Mouse (Mus musculus): ENCODE data around the gene Fbxl5. TPM values are rescaled to one million over a fixed set of nuclear protein-coding genes. Genes with fewer than 3 reads are reported as not detected.

Gene Fbxl5
- polyA plus RNA-seq, 1 experiment from 2014 or later = 41.8 TPM

GRCm38 (mm10) chr5:43749092-43749491 lies 72.3 kb downstream of the Fbxl5 start:
- no peak overlapping the region for H3K4me3 ChIP-seq (ENCODE audit: low read depth, low read length)
- H3K9ac ChIP-seq (ENCODE audit: low read depth, low read length) = no peak overlapping the region
- no peaks in the 10 kb centered on the region for H3K27me3 ChIP-seq (ENCODE audit: control insufficient read depth, insufficient read depth, low read length)
- ATAC-seq (replicated peaks; ENCODE audit: insufficient number of reproducible peaks, low FRiP score, low TSS enrichment) = no peak
- no peaks in the 10 kb centered on the region for H3K9me3 ChIP-seq (replicated peaks; ENCODE audit: control insufficient read depth, low read length)
- WGBS (ENCODE audit: insufficient replicate concordance) = 85% methylated on average over 3 of the region's 3 CpGs
- no peaks in the 10 kb centered on the region for H3K4me1 ChIP-seq (ENCODE audit: control insufficient read depth, insufficient read depth, low read length)
- H3K27ac ChIP-seq (ENCODE audit: low read depth, low read length) = no peak overlapping the region
- no peaks in the 10 kb centered on the region; the same call in 1 of the 2 replicates for H3K36me3 ChIP-seq (ENCODE audit: control insufficient read depth, insufficient read depth, low read length)
- H3K4me2 ChIP-seq = no peak overlapping the region

DNA sequence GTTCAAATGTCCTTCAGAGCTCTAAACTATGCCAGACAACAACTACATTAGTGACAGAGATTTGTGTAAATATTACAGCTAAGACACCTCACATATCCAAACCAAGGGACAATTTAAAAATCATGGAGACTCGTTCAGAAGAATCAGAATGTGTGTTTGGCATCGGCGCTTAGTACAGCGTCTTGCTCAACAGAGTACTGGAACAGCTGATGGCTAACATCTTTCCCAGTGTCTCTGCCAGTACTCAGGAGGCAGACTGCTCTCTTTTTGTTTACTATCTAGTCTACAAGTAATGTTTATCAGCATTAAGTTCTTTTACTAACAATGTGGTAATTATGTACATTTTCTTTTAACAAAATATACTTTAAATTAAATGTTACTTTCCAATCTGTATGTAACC lies 73.4 kb downstream of the Fbxl5 start:
- 84% methylated on average over 4 of the region's 4 CpGs for WGBS (ENCODE audit: insufficient replicate concordance)
- Histone ChIP-seq H3K9ac (ENCODE audit: low read depth, low read length) (no peak overlapping the region), H3K27me3 (ENCODE audit: control insufficient read depth, insufficient read depth, low read length) (no peaks in the 10 kb centered on the region), H3K4me1 (ENCODE audit: control insufficient read depth, insufficient read depth, low read length) (no peaks in the 10 kb centered on the region), H3K27ac (ENCODE audit: low read depth, low read length) (no peak overlapping the region), H3K4me2 (no peak overlapping the region), H3K4me3 (ENCODE audit: low read depth, low read length) (no peak overlapping the region), H3K36me3 (ENCODE audit: control insufficient read depth, insufficient read depth, low read length) (no peaks in the 10 kb centered on the region; the same call in 1 of the 2 replicates), H3K9me3 (replicated peaks; ENCODE audit: control insufficient read depth, low read length) (no peaks in the 10 kb centered on the region)
- no peak for ATAC-seq (replicated peaks; ENCODE audit: insufficient number of reproducible peaks, low FRiP score, low TSS enrichment)

DNA sequence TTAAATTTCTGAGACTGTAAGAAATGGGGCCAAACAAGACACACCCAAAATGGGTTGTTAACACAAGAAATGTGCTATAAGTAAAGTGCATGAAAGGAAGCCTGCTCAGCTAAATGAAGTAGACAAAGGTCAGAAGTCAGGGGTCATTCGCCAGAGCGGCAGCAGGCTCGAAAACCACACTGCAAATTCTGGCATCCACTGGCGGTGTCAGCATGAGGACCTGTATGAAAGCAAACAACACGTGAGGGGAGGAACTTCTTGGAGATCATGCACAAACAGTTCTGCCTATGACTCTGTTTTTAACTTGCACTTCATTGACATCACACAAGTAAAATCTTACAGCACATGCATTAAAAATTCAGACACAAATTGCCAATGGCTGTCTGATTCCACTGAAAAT lies 76.3 kb downstream of the Fbxl5 start:
- H3K27me3 ChIP-seq (ENCODE audit: control insufficient read depth, insufficient read depth, low read length) = no peaks in the 10 kb centered on the region
- no peaks in the 10 kb centered on the region; the same call in 1 of the 2 replicates for H3K36me3 ChIP-seq (ENCODE audit: control insufficient read depth, insufficient read depth, low read length)
- WGBS (ENCODE audit: insufficient replicate concordance) = 68% methylated on average over 5 of the region's 5 CpGs
- H3K9ac ChIP-seq (ENCODE audit: low read depth, low read length) = no peak overlapping the region
- no peaks in the 10 kb centered on the region for H3K9me3 ChIP-seq (replicated peaks; ENCODE audit: control insufficient read depth, low read length)
- no peak overlapping the region for H3K27ac ChIP-seq (ENCODE audit: low read depth, low read length)
- ATAC-seq (replicated peaks; ENCODE audit: insufficient number of reproducible peaks, low FRiP score, low TSS enrichment) = no peak
- no peak overlapping the region for H3K4me2 ChIP-seq
- no peak overlapping the region for H3K4me3 ChIP-seq (ENCODE audit: low read depth, low read length)
- no peaks in the 10 kb centered on the region for H3K4me1 ChIP-seq (ENCODE audit: control insufficient read depth, insufficient read depth, low read length)

- H3K9me3 ChIP-seq (replicated peaks; ENCODE audit: control insufficient read depth, low read length) = no peaks in the 10 kb centered on the region
- 88% methylated on average over 1 of the region's 1 CpGs for WGBS (ENCODE audit: insufficient replicate concordance)
- no peaks in the 10 kb centered on the region for H3K4me1 ChIP-seq (ENCODE audit: control insufficient read depth, insufficient read depth, low read length)
- H3K36me3 ChIP-seq (ENCODE audit: control insufficient read depth, insufficient read depth, low read length) = no peaks in the 10 kb centered on the region; the same call in 1 of the 2 replicates
- no peak overlapping the region for H3K27ac ChIP-seq (ENCODE audit: low read depth, low read length)
- no peaks in the 10 kb centered on the region for H3K27me3 ChIP-seq (ENCODE audit: control insufficient read depth, insufficient read depth, low read length)
- no peak overlapping the region for H3K9ac ChIP-seq (ENCODE audit: low read depth, low read length)
- no peak overlapping the region for H3K4me2 ChIP-seq
- no peak overlapping the region for H3K4me3 ChIP-seq (ENCODE audit: low read depth, low read length)
- ATAC-seq (replicated peaks; ENCODE audit: insufficient number of reproducible peaks, low FRiP score, low TSS enrichment) = no peak
These were observed 77.3 kb downstream of the Fbxl5 start for GRCm38 (mm10) chr5:43744187-43744586.

DNA sequence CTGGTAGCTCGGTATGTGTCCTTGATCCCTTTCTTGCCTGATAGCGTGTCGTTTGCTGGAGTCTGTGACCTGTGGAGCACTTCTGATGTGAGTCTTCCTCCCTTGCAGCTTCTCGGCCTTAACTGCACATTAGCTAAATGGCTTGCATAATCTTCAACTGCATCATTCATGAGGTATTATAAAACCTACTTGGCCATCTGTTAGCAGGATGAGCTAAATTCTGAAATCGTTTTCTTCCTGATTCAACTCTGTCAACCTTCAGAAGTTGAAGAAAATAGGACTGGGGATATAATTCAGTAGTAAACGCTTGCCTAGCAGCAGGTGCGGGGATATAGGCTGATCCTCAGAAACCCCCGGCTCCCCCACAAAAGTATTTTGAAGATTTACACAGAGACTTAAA lies 89.1 kb downstream of the Fbxl5 start:
- Histone ChIP-seq H3K27me3 (ENCODE audit: control insufficient read depth, insufficient read depth, low read length) (no peaks in the 10 kb centered on the region), H3K4me1 (ENCODE audit: control insufficient read depth, insufficient read depth, low read length) (no peaks in the 10 kb centered on the region), H3K4me2 (no peak overlapping the region), H3K36me3 (ENCODE audit: control insufficient read depth, insufficient read depth, low read length) (0 out of 2 replicates have a peak, but pooled peaks cover 2% of the 10 kb centered on the region), H3K4me3 (ENCODE audit: low read depth, low read length) (no peak overlapping the region), H3K9ac (ENCODE audit: low read depth, low read length) (no peak overlapping the region), H3K27ac (ENCODE audit: low read depth, low read length) (no peak overlapping the region), H3K9me3 (replicated peaks; ENCODE audit: control insufficient read depth, low read length) (no peaks in the 10 kb centered on the region)
- 83% methylated on average over 8 of the region's 8 CpGs for WGBS (ENCODE audit: insufficient replicate concordance)
- no peak for ATAC-seq (replicated peaks; ENCODE audit: insufficient number of reproducible peaks, low FRiP score, low TSS enrichment)

DNA sequence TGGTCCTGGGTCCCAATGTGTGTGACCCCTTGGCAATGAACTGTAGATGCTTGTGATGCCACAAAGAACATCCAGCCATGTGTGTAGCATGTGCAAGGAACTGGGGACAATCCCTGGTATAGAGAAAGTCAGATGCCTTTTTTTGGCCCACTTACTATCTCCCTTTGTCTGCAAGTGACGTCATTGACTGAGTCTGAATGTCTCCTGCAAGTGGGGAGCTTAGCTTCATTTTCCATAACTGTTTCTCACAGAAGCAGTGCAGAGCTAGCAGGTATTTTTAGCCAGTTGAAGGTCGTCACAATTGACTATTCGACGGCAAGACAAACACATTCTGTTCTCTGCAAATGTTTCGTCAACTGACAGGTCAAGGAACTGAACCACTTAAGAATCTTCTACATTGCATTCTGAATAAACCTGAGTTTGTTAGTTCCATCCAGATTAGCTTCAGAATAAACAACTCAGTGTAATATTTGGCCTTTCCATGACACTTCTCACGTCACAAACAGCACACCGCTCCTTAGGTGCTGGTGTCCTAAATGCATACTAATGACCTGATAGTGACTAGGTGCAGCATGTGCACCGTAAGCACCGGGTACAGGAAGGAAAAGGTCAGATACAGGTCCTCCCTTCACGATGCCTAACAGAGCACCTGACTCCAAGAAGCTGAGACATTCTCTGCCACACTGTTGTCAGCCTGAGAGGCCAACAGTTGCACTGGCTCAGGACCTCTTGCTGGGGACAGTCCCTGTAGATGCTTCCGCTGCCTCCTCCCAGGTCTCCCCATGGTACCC lies 92.9 kb downstream of the Fbxl5 start:
- H3K27me3 ChIP-seq (ENCODE audit: control insufficient read depth, insufficient read depth, low read length) = no peaks in the 10 kb centered on the region
- H3K4me1 ChIP-seq (ENCODE audit: control insufficient read depth, insufficient read depth, low read length) = no peaks in the 10 kb centered on the region
- no peak for ATAC-seq (replicated peaks; ENCODE audit: insufficient number of reproducible peaks, low FRiP score, low TSS enrichment)
- WGBS (ENCODE audit: insufficient replicate concordance) = 56% methylated on average over 11 of the region's 11 CpGs
- no peak overlapping the region for H3K4me3 ChIP-seq (ENCODE audit: low read depth, low read length)
- H3K4me2 ChIP-seq = no peak overlapping the region
- H3K36me3 ChIP-seq (ENCODE audit: control insufficient read depth, insufficient read depth, low read length) = peaks cover 8% of the 10 kb centered on the region
- H3K9ac ChIP-seq (ENCODE audit: low read depth, low read length) = no peak overlapping the region
- H3K27ac ChIP-seq (ENCODE audit: low read depth, low read length) = no peak overlapping the region
- no peaks in the 10 kb centered on the region for H3K9me3 ChIP-seq (replicated peaks; ENCODE audit: control insufficient read depth, low read length)

DNA sequence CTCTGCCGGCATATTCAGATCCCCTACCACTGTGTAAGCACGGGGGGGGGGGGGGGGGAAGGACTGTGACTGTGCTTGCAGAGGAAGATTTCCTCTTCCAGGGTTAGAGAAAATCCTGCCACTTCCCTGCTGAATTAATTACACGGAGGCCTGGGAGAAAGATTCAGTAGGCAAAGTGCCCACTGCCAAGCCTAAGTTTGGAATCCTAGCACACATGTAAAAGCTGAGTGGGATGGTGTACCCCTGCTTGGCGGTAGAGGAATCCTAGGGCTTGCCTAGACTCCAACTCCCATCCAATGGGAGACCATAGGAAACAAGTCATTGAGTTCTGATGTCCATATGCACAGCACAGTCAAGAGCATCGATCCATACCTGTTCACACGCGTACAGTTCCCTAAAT lies 97.6 kb downstream of the Fbxl5 start:
- no peaks in the 10 kb centered on the region for H3K4me1 ChIP-seq (ENCODE audit: control insufficient read depth, insufficient read depth, low read length)
- peaks cover 14% of the 10 kb centered on the region for H3K36me3 ChIP-seq (ENCODE audit: control insufficient read depth, insufficient read depth, low read length)
- no peaks in the 10 kb centered on the region for H3K9me3 ChIP-seq (replicated peaks; ENCODE audit: control insufficient read depth, low read length)
- 87% methylated on average over 6 of the region's 7 CpGs for WGBS (ENCODE audit: insufficient replicate concordance)
- no peak overlapping the region for H3K9ac ChIP-seq (ENCODE audit: low read depth, low read length)
- H3K27ac ChIP-seq (ENCODE audit: low read depth, low read length) = no peak overlapping the region
- ATAC-seq (replicated peaks; ENCODE audit: insufficient number of reproducible peaks, low FRiP score, low TSS enrichment) = no peak
- H3K27me3 ChIP-seq (ENCODE audit: control insufficient read depth, insufficient read depth, low read length) = no peaks in the 10 kb centered on the region
- no peak overlapping the region for H3K4me3 ChIP-seq (ENCODE audit: low read depth, low read length)
- no peak overlapping the region for H3K4me2 ChIP-seq

GRCm38 (mm10) chr5:43722452-43722783 lies 99.0 kb downstream of the Fbxl5 start:
- H3K9ac ChIP-seq (ENCODE audit: low read depth, low read length) = no peak overlapping the region
- no peak overlapping the region for H3K4me3 ChIP-seq (ENCODE audit: low read depth, low read length)
- H3K27me3 ChIP-seq (ENCODE audit: control insufficient read depth, insufficient read depth, low read length) = no peaks in the 10 kb centered on the region
- WGBS (ENCODE audit: insufficient replicate concordance) = 87% methylated on average over 6 of the region's 6 CpGs
- ATAC-seq (replicated peaks; ENCODE audit: insufficient number of reproducible peaks, low FRiP score, low TSS enrichment) = no peak
- H3K4me2 ChIP-seq = no peak overlapping the region
- no peaks in the 10 kb centered on the region for H3K9me3 ChIP-seq (replicated peaks; ENCODE audit: control insufficient read depth, low read length)
- H3K27ac ChIP-seq (ENCODE audit: low read depth, low read length) = no peak overlapping the region
- peaks cover 17% of the 10 kb centered on the region for H3K36me3 ChIP-seq (ENCODE audit: control insufficient read depth, insufficient read depth, low read length)
- no peaks in the 10 kb centered on the region for H3K4me1 ChIP-seq (ENCODE audit: control insufficient read depth, insufficient read depth, low read length)
